Mouse (Mus musculus) heart, embryonic 13.5 days (tissue): Measurements from ENCODE around the gene Ptges2. TPM values are rescaled to one million over a fixed set of nuclear protein-coding genes. Genes with fewer than 3 reads are reported as not detected.
A peak's percentile ranks its signal among the peaks of the same experiment; 100 is the strongest.
"Not testable (repeated sequence)": the region's sequence is repeated elsewhere in the genome, so short reads cannot be mapped to it uniquely, and the experiment has no call there.

Experiments used
- ATAC-seq: fragments of 200-750 bp; cut with Nextera tagmentation; 2 replicates; pipeline ENCODE4 v1.8.0; 2017; ENCODE audit warnings: moderate TSS enrichment; ENCODE audit not compliant: insufficient number of reproducible peaks, low FRiP score, low TSS enrichment; ENCODE audit errors: extremely low read depth
- H3K27ac ChIP-seq: fragments of 300-500 bp; sonication (generic); replicated peaks from 2 replicates; pipeline ENCODE4 v1.5.1; 2015; ENCODE audit warnings: moderate library complexity, mild to moderate bottlenecking, inconsistent platforms
- H3K27me3 ChIP-seq: fragments of 300-500 bp; sonication (generic); replicated peaks from 2 replicates; pipeline ENCODE4 v1.6.1; 2015; ENCODE audit warnings: mild to moderate bottlenecking, inconsistent platforms
- H3K36me3 ChIP-seq: fragments of 300-500 bp; sonication (generic); 2 replicates; pipeline ENCODE4 v1.6.1; 2015; ENCODE audit warnings: mild to moderate bottlenecking, inconsistent platforms
- H3K4me1 ChIP-seq: fragments of 300-500 bp; sonication (generic); 2 replicates; pipeline ENCODE4 v1.6.1; 2015; ENCODE audit warnings: inconsistent platforms
- H3K4me2 ChIP-seq: fragments of 300-500 bp; sonication (generic); 2 replicates; pipeline ENCODE4 v1.6.1; 2015; ENCODE audit warnings: inconsistent platforms, mild to moderate bottlenecking, moderate library complexity
- H3K4me3 ChIP-seq: fragments of 300-500 bp; sonication (generic); 2 replicates; pipeline ENCODE4 v1.5.1; 2015; ENCODE audit warnings: moderate library complexity, mild to moderate bottlenecking, inconsistent platforms
- H3K9ac ChIP-seq: fragments of 300-500 bp; sonication (generic); 2 replicates; pipeline ENCODE4 v1.6.1; 2015; ENCODE audit warnings: inconsistent platforms, mild to moderate bottlenecking, moderate library complexity
- H3K9me3 ChIP-seq: fragments of 300-500 bp; sonication (generic); 2 replicates; pipeline ENCODE4 v1.6.1; 2016; ENCODE audit warnings: inconsistent platforms
- WGBS: fragments of 180-500 bp; shearing (Covaris S2); methylation state at CpG from one replicate; pipeline ENCODE4 v1.1.7; 2015; ENCODE audit warnings: mixed read lengths; 5-methylcytosine and 5-hydroxymethylcytosine counted together
- polyA plus RNA-seq: library from polyadenylated mRNA; unstranded; fragments of >200 nt; fragmentation: Nextera tagmentation; extraction: Ambion mirVana; gene quantifications from 2 replicates; pipeline ENCODE4 v1.2.1, GENCODE M21; 2015

Gene Ptges2
- polyA plus RNA-seq, 1 experiment from 2014 or later, result 35.3 TPM

- H3K27ac ChIP-seq, result no peak overlapping the region
- no peaks in the 10 kb centered on the region for H3K36me3 ChIP-seq
- ATAC-seq, result no peak
- H3K4me1 ChIP-seq, result peaks cover 47% of the 10 kb centered on the region
- H3K9me3 ChIP-seq, result no peaks in the 10 kb centered on the region
- H3K27me3 ChIP-seq, result peaks cover 23% of the 10 kb centered on the region
- H3K4me2 ChIP-seq, result no peak overlapping the region
- no peak overlapping the region for H3K4me3 ChIP-seq
- WGBS, result 59% methylated on average over 10 of the region's 10 CpGs
- H3K9ac ChIP-seq, result no peak overlapping the region
These were observed 39.5 kb upstream of the Ptges2 start for GRCm38 (mm10) chr2:32356216-32356615.

GRCm38 (mm10) chr2:32357710-32358109 is 38.0 kb upstream of the Ptges2 start:
- 66% methylated on average over 3 of the region's 3 CpGs for WGBS
- no peak overlapping the region for H3K9ac ChIP-seq
- peaks cover 39% of the 10 kb centered on the region for H3K4me1 ChIP-seq
- no peaks in the 10 kb centered on the region for H3K9me3 ChIP-seq
- peaks cover 15% of the 10 kb centered on the region for H3K27me3 ChIP-seq
- H3K27ac ChIP-seq, result no peak overlapping the region
- no peak overlapping the region for H3K4me3 ChIP-seq
- no peak for ATAC-seq
- H3K4me2 ChIP-seq, result no peak overlapping the region
- no peaks in the 10 kb centered on the region for H3K36me3 ChIP-seq

GRCm38 (mm10) chr2:32358381-32358780 is 37.3 kb upstream of the Ptges2 start:
- no peaks in the 10 kb centered on the region for H3K9me3 ChIP-seq
- ATAC-seq, result no peak
- H3K27ac ChIP-seq, result no peak overlapping the region
- H3K4me3 ChIP-seq, result no peak overlapping the region
- H3K27me3 ChIP-seq, result 0 out of 2 replicates have a peak, but pooled peaks cover 13% of the 10 kb centered on the region
- WGBS, result 50% methylated on average over 10 of the region's 10 CpGs
- H3K9ac ChIP-seq, result no peak overlapping the region
- H3K4me1 ChIP-seq, result peaks cover 36% of the 10 kb centered on the region
- no peaks in the 10 kb centered on the region for H3K36me3 ChIP-seq
- no peak overlapping the region for H3K4me2 ChIP-seq

GRCm38 (mm10) chr2:32360741-32361140 is 35.0 kb upstream of the Ptges2 start:
- peak overlapping the region; percentile 36; the same call in 1 of the 2 replicates for H3K27ac ChIP-seq
- H3K4me3 ChIP-seq, result peak overlapping the region; percentile 54
- ATAC-seq, result no peak
- H3K36me3 ChIP-seq, result peaks cover 16% of the 10 kb centered on the region
- H3K9ac ChIP-seq, result peak overlapping the region; percentile 78
- WGBS, result 4% methylated on average over 14 of the region's 14 CpGs
- peaks cover 31% of the 10 kb centered on the region for H3K4me1 ChIP-seq
- 0 out of 2 replicates have a peak, but pooled peaks cover 13% of the 10 kb centered on the region for H3K27me3 ChIP-seq
- peak overlapping the region; percentile 86 for H3K4me2 ChIP-seq
- no peaks in the 10 kb centered on the region for H3K9me3 ChIP-seq

- Histone ChIP-seq H3K4me1 (peaks cover 26% of the 10 kb centered on the region), H3K36me3 (peaks cover 22% of the 10 kb centered on the region), H3K27ac (0 out of 2 replicates have a peak overlapping the region, but pooled peaks have one; percentile 20), H3K27me3 (0 out of 2 replicates have a peak, but pooled peaks cover 13% of the 10 kb centered on the region), H3K9me3 (no peaks in the 10 kb centered on the region), H3K4me2 (peak overlapping the region; percentile 86), H3K9ac (peak overlapping the region; percentile 78), H3K4me3 (peak overlapping the region; percentile 54)
- 2% methylated on average over 24 of the region's 24 CpGs for WGBS
- ATAC-seq, result peak; percentile 73; the same call in 1 of the 2 replicates
These were observed 34.3 kb upstream of the Ptges2 start for GRCm38 (mm10) chr2:32361437-32361836.

GRCm38 (mm10) chr2:32362274-32362673 is 33.4 kb upstream of the Ptges2 start:
- Histone ChIP-seq H3K27me3 (0 out of 2 replicates have a peak, but pooled peaks cover 13% of the 10 kb centered on the region), H3K4me3 (peak overlapping the region; percentile 91), H3K27ac (peak overlapping the region; percentile 90), H3K9ac (peak overlapping the region; percentile 93), H3K4me1 (peaks cover 26% of the 10 kb centered on the region), H3K4me2 (peak overlapping the region; percentile 86), H3K36me3 (peaks cover 30% of the 10 kb centered on the region)
- WGBS, result 27% methylated on average over 5 of the region's 5 CpGs
- ATAC-seq, H3K9me3 ChIP-seq: not testable (repeated sequence)

GRCm38 (mm10) chr2:32362817-32363340 is 32.8 kb upstream of the Ptges2 start:
- peak overlapping the region; percentile 93 for H3K9ac ChIP-seq
- H3K36me3 ChIP-seq, result peaks cover 36% of the 10 kb centered on the region
- ATAC-seq, result peak; percentile 82
- peak overlapping the region; percentile 86 for H3K4me2 ChIP-seq
- peaks cover 26% of the 10 kb centered on the region for H3K4me1 ChIP-seq
- no peaks in the 10 kb centered on the region for H3K9me3 ChIP-seq
- H3K27ac ChIP-seq, result peak overlapping the region; percentile 90
- H3K4me3 ChIP-seq, result peak overlapping the region; percentile 91
- H3K27me3 ChIP-seq, result 0 out of 2 replicates have a peak, but pooled peaks cover 13% of the 10 kb centered on the region
- WGBS, result under 1% methylated on average over 53 of the region's 53 CpGs

- Histone ChIP-seq H3K27me3 (0 out of 2 replicates have a peak, but pooled peaks cover 9% of the 10 kb centered on the region), H3K9me3 (no peaks in the 10 kb centered on the region), H3K4me2 (peak overlapping the region; percentile 86), H3K4me3 (peak overlapping the region; percentile 91), H3K4me1 (peaks cover 26% of the 10 kb centered on the region), H3K36me3 (peaks cover 43% of the 10 kb centered on the region), H3K9ac (peak overlapping the region; percentile 93), H3K27ac (peak overlapping the region; percentile 90)
- peak; percentile 20; the same call in 1 of the 2 replicates for ATAC-seq
- 7% methylated on average over 19 of the region's 19 CpGs for WGBS
These were observed 32.2 kb upstream of the Ptges2 start for GRCm38 (mm10) chr2:32363376-32364106.

GRCm38 (mm10) chr2:32364121-32364520 is 31.6 kb upstream of the Ptges2 start:
- Histone ChIP-seq H3K4me2 (peak overlapping the region; percentile 86), H3K27me3 (0 out of 2 replicates have a peak, but pooled peaks cover 8% of the 10 kb centered on the region), H3K9ac (peak overlapping the region; percentile 93), H3K27ac (no peak overlapping the region), H3K4me1 (peaks cover 26% of the 10 kb centered on the region), H3K9me3 (no peaks in the 10 kb centered on the region), H3K36me3 (peaks cover 48% of the 10 kb centered on the region), H3K4me3 (peak overlapping the region; percentile 91)
- ATAC-seq, result no peak
- WGBS, result 79% methylated on average over 8 of the region's 8 CpGs

- ATAC-seq, result no peak
- Histone ChIP-seq H3K36me3 (peaks cover 80% of the 10 kb centered on the region), H3K27me3 (no peaks in the 10 kb centered on the region), H3K4me3 (no peak overlapping the region), H3K27ac (no peak overlapping the region), H3K4me1 (peaks cover 11% of the 10 kb centered on the region), H3K9ac (no peak overlapping the region), H3K4me2 (no peak overlapping the region), H3K9me3 (no peaks in the 10 kb centered on the region)
- 95% methylated on average over 5 of the region's 5 CpGs for WGBS
These were observed 28.4 kb upstream of the Ptges2 start for GRCm38 (mm10) chr2:32367315-32367714.

- Histone ChIP-seq H3K9me3 (no peaks in the 10 kb centered on the region), H3K27ac (no peak overlapping the region), H3K27me3 (no peaks in the 10 kb centered on the region), H3K4me1 (peaks cover 15% of the 10 kb centered on the region), H3K4me2 (no peak overlapping the region), H3K4me3 (no peak overlapping the region), H3K36me3 (peaks cover 98% of the 10 kb centered on the region), H3K9ac (no peak overlapping the region)
- ATAC-seq, result no peak
- WGBS, result 69% methylated on average over 10 of the region's 10 CpGs
These were observed 21.5 kb upstream of the Ptges2 start for GRCm38 (mm10) chr2:32374191-32374590.
